Mouse (Mus musculus): ENCODE results near the gene Pik3ca.

DNA sequence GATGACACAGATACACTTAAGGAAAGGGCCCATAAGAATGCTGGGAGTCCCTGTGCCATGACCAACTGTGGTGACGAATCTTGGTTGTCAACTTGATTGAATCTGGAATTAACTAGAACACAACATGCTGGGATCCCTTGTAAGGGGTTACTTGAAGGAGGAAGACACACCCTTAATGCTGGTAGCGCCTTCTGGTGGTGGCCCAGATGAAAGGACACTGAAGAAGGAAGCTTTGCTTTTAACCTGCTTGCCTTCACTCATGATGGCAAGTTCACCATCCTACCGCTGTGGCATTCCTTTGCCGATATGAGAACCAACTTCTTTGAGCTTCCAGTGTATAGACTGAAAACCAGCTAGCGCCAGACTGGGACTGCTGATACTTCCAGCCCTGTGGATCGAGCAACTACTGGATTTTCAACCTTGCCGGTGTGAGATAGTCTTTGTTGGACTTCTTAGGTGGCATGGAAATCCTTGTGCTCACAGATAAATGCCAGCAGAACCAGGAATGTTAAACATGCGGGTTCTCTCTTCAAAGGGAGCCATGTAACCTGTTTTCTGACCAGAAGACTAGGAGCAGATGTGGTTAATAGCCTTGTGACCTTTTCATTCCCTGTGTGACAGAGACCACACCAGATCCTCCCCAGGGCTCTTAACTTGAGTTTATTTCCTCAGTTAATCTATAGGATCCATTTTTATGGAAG is 97.1 kb downstream of the Pik3ca start:
- no peak for TF ChIP-seq CTCF (IDR thresholded peaks at IDR 0.05; ENCODE audit: borderline replicate concordance, insufficient read depth, low read length)
- TF ChIP-seq POLR2A (IDR thresholded peaks at IDR 0.05; ENCODE audit: low read depth, low read length): no peak

All from embryonic fibroblast, embryonic 13.5 days (primary cell).